Mouse (Mus musculus): ENCODE data around the gene Ldhb. TPM values are rescaled to one million over a fixed set of nuclear protein-coding genes. Genes with fewer than 3 reads are reported as not detected.

Ldhb gene
- total and polyA plus RNA-seq, 3 experiments: 0.25 to 0.59 TPM; not detected in 1

GRCm38 (mm10) chr6:142524635-142525308, 17.0 kb upstream of the Ldhb start:
- in situ Hi-C loops (cut with MboI; ENCODE audit: low pct_ligation_motif_present, low pct_unique_long_range_greater_than_20kb, low sequenced_read_pairs): loop anchor here (5.0 to 25.0 kb wide), 3 partner anchors 187 to 1037 kb away; partner anchors contain the start of gene Pyroxd1
- no peak overlapping the region for H3K27ac ChIP-seq (ENCODE audit: insufficient read depth, low read depth)
- no peak overlapping the region for H3K4me3 ChIP-seq (replicated peaks in 1 of 3; ENCODE audit: low read depth in 2 of 3, low read length in 2 of 3, poor library complexity in 1 of 3)
- H3K4me1 ChIP-seq (ENCODE audit: control insufficient read depth in 1 of 2, insufficient read depth in 2 of 2): 0 out of 4 replicates have a peak, but pooled peaks cover 0 to 3% of the 10 kb centered on the region in 2 experiments
- DNase-seq (ENCODE audit: extremely low read depth): peak; percentile 76
- dilution Hi-C loops (cut with MboI; ENCODE audit: extremely low pct_ligation_motif_present, extremely low pct_unique_long_range_greater_than_20kb, low sequenced_read_pairs): no loop called here
- no peaks in the 10 kb centered on the region for H3K79me2 ChIP-seq (replicated peaks; ENCODE audit: control insufficient read depth, extremely low read depth, insufficient read depth, poor library complexity, severe bottlenecking)
- no peaks in the 10 kb centered on the region for H3K27me3 ChIP-seq (replicated peaks)
- no peak overlapping the region for H3K4me2 ChIP-seq (ENCODE audit: insufficient read depth, low read depth, poor library complexity, severe bottlenecking)
- TF ChIP-seq ETS1 (conservative IDR thresholded peaks at IDR 0.05; ENCODE audit: low read depth, low read length): no peak
- TF ChIP-seq RAD21 (IDR thresholded peaks at IDR 0.05; ENCODE audit: low read depth, low read length): peak; percentile 89
- TF ChIP-seq NRF1 (IDR thresholded peaks at IDR 0.05; ENCODE audit: low read depth, low read length): no peak
- TF ChIP-seq MAZ (IDR thresholded peaks at IDR 0.05; ENCODE audit: low read depth, low read length): no peak
- TF ChIP-seq CHD2 (IDR thresholded peaks at IDR 0.05; ENCODE audit: low read length): no peak
- no peak for TF ChIP-seq E2F4 (IDR thresholded peaks at IDR 0.05; ENCODE audit: insufficient replicate concordance, low read depth, low read length)
- TF ChIP-seq SIN3A (IDR thresholded peaks at IDR 0.05; ENCODE audit: low read length): no peak
- TF ChIP-seq BHLHE40 (IDR thresholded peaks at IDR 0.05; ENCODE audit: low read depth, low read length): no peak
- no peak for TF ChIP-seq ZNF384 (IDR thresholded peaks at IDR 0.05; ENCODE audit: low read depth, low read length)
- TF ChIP-seq TCF12 (IDR thresholded peaks at IDR 0.05; ENCODE audit: low read depth, low read length): no peak
- TF ChIP-seq MAFK (IDR thresholded peaks at IDR 0.05; ENCODE audit: insufficient replicate concordance, low read length): no peak
- TF ChIP-seq MYC (IDR thresholded peaks at IDR 0.05; ENCODE audit: low read depth, low read length): no peak
- TF ChIP-seq CTCF (conservative IDR thresholded peaks at IDR 0.05 in 1 of 2, IDR thresholded peaks at IDR 0.05 in 1 of 2; ENCODE audit: low read depth in 2 of 2, low read length in 2 of 2): peak; percentile 45 to 89
- no peak for TF ChIP-seq UBTF (IDR thresholded peaks at IDR 0.05; ENCODE audit: low read depth, low read length)
- peak; percentile 72 for TF ChIP-seq ZC3H11A (IDR thresholded peaks at IDR 0.05; ENCODE audit: low read depth, low read length)
- 0 out of 2 replicates have a peak, but pooled peaks have one; percentile 25 for TF ChIP-seq JUND (conservative IDR thresholded peaks at IDR 0.05; ENCODE audit: low read depth, low read length)
- no peak for TF ChIP-seq HCFC1 (IDR thresholded peaks at IDR 0.05; ENCODE audit: low read depth, low read length)
- peak; percentile 90 for TF ChIP-seq SMC3 (IDR thresholded peaks at IDR 0.05; ENCODE audit: low read depth, low read length)
- no peak for TF ChIP-seq IRF4 (IDR thresholded peaks at IDR 0.05; ENCODE audit: low read depth, low read length)
- no peak for TF ChIP-seq ZKSCAN1 (IDR thresholded peaks at IDR 0.05; ENCODE audit: borderline replicate concordance, low read depth, low read length)
- no peak for TF ChIP-seq KAT2A (IDR thresholded peaks at IDR 0.05; ENCODE audit: insufficient replicate concordance, low read length)
- TF ChIP-seq GABPA (IDR thresholded peaks at IDR 0.05; ENCODE audit: insufficient replicate concordance, low read depth, low read length): no peak
- TF ChIP-seq ELF1 (IDR thresholded peaks at IDR 0.05; ENCODE audit: low read depth, low read length): peak; percentile 25; the same call in 1 of the 2 replicates
- no peak for TF ChIP-seq POLR2AphosphoS2 (IDR thresholded peaks at IDR 0.05; ENCODE audit: low read depth, low read length)
- no peak for TF ChIP-seq ZMIZ1 (IDR thresholded peaks at IDR 0.05; ENCODE audit: low read depth, low read length)
- no peak for TF ChIP-seq MAX (IDR thresholded peaks at IDR 0.05; ENCODE audit: low read length)
- no peak for TF ChIP-seq PAX5 (IDR thresholded peaks at IDR 0.05; ENCODE audit: low read length)
- no peak for TF ChIP-seq CHD1 (IDR thresholded peaks at IDR 0.05; ENCODE audit: low read depth, low read length)
- no peak for TF ChIP-seq EP300 (IDR thresholded peaks at IDR 0.05; ENCODE audit: low read length)
- TF ChIP-seq MXI1 (IDR thresholded peaks at IDR 0.05; ENCODE audit: low read depth, low read length): no peak
- TF ChIP-seq POLR2A (IDR thresholded peaks at IDR 0.05; ENCODE audit: low read depth, low read length): no peak
- TF ChIP-seq MEF2A (IDR thresholded peaks at IDR 0.05; ENCODE audit: borderline replicate concordance, low read depth, low read length): no peak
- TF ChIP-seq USF1 (IDR thresholded peaks at IDR 0.05; ENCODE audit: low read depth, low read length): no peak
- no peak for TF ChIP-seq JUN (IDR thresholded peaks at IDR 0.05; ENCODE audit: insufficient read depth, low read depth, low read length)
- TF ChIP-seq RCOR1 (conservative IDR thresholded peaks at IDR 0.05; ENCODE audit: low read depth, low read length): no peak
- no peak overlapping the region for H3K9ac ChIP-seq (ENCODE audit: insufficient read depth, low read depth)
- no peaks in the 10 kb centered on the region for H3K9me3 ChIP-seq (replicated peaks; ENCODE audit: low read length)
- no peaks in the 10 kb centered on the region for H3K36me3 ChIP-seq (replicated peaks in 1 of 2; ENCODE audit: control insufficient read depth in 1 of 2, insufficient read depth in 1 of 2, low read length in 1 of 2)
